Mouse (Mus musculus): Measurements from ENCODE around the gene Ipo8.

Gene Ipo8

GRCm38 (mm10) chr6:148830748-148831727 is at the start of gene Ipo8:
Ipo8 (minus strand) TSS chr6:148831467.
- peak; percentile 86 for DNase-seq (ENCODE audit: low spot score)

DNA sequence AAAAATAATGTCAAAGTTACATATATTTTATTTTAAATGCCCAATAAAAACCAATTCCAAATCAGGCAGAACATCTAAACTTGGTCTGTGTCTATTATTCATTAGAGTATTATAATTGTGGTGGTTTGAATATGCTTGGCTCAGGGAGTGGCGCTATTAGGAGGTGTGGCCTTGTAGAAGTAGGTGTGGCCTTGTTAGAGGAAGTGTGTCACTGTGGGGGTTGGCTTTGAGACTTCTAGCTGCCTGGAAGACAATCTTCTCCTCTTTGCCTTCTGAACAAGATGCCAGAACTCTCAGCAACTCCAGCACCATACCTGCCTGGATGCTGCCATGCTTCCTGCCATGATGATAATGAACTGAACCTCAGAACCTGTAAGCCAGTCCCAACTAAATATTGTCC is 42.6 kb upstream of the Ipo8 start:
- no peak for DNase-seq (ENCODE audit: low spot score)

- no peak for DNase-seq (ENCODE audit: low spot score)
Observed at GRCm38 (mm10) chr6:148845629-148846028, 14.4 kb upstream of the Ipo8 start.

GRCm38 (mm10) chr6:148841760-148842159 is 10.5 kb upstream of the Ipo8 start:
- no peak for DNase-seq (ENCODE audit: low spot score)

DNA sequence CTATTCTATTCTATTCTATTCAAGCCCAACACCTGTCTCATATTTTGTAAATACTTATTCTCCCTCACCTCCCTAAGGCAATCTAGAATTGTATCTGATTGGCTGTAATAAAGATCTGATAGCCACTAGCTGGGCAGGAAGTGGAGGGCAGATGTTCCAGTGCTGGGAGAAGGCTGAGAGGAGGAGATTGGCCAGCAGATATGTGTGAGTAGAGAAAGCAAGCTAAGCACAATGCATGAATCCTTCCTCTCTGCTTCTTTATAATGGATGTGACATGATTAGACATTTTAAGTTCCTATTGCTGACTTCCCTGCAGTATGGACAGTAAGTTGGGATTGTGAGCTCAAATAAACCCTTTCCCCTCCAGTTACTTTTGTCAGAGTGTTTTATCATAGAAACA is 7.2 kb upstream of the Ipo8 start:
- no peak for DNase-seq (ENCODE audit: low spot score)

GRCm38 (mm10) chr6:148831728-148832121 is 458 bp upstream of the Ipo8 start:
- DNase-seq (ENCODE audit: low spot score) = no peak

GRCm38 (mm10) chr6:148830355-148830747 is 916 bp downstream of the Ipo8 start:
- DNase-seq (ENCODE audit: low spot score) = no peak

GRCm38 (mm10) chr6:148826119-148826518 is 5.1 kb downstream of the Ipo8 start:
- DNase-seq (ENCODE audit: low spot score) = no peak

- DNase-seq (ENCODE audit: low spot score) = no peak
Observed at GRCm38 (mm10) chr6:148818624-148819343, 12.5 kb downstream of the Ipo8 start.

DNA sequence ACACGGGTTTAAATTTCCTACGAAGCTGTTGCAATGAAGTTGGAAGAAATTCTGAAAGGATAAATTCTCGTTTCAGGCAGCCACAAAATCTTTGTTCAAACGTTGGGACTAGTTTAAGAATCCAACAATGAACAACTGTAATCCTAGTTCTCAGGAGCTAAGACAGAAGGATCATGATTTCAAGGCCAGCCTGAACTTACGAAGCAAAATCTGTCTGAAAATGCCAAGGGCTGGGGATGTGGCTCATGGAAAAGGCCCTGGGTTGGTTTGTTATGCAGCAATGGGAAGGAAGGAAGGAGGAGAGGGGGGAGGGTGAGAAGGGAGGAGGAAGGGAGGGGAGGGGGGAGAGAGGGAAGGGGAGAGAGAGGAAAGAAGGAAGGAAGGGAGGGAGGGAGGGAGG is 14.5 kb downstream of the Ipo8 start:
- DNase-seq (ENCODE audit: low spot score) = no peak

GRCm38 (mm10) chr6:148811117-148811516 is 20.1 kb downstream of the Ipo8 start:
- no peak for DNase-seq (ENCODE audit: low spot score)

- no peak for DNase-seq (ENCODE audit: low spot score)
Observed at GRCm38 (mm10) chr6:148799773-148800172, 31.5 kb downstream of the Ipo8 start.

GRCm38 (mm10) chr6:148795145-148795544 is 36.1 kb downstream of the Ipo8 start:
- DNase-seq (ENCODE audit: low spot score) = no peak

GRCm38 (mm10) chr6:148789010-148789673 is 42.1 kb downstream of the Ipo8 start:
- no peak for DNase-seq (ENCODE audit: low spot score)

- no peak for DNase-seq (ENCODE audit: low spot score)
Observed at GRCm38 (mm10) chr6:148786186-148786585, 45.1 kb downstream of the Ipo8 start.

- DNase-seq (ENCODE audit: low spot score) = no peak
Observed at GRCm38 (mm10) chr6:148784418-148784817, 46.8 kb downstream of the Ipo8 start.

- no peak for DNase-seq (ENCODE audit: low spot score)
Observed at GRCm38 (mm10) chr6:148776236-148776635, 55.0 kb downstream of the Ipo8 start.

GRCm38 (mm10) chr6:148771423-148771822 is 59.8 kb downstream of the Ipo8 start:
- DNase-seq (ENCODE audit: low spot score) = no peak

DNA sequence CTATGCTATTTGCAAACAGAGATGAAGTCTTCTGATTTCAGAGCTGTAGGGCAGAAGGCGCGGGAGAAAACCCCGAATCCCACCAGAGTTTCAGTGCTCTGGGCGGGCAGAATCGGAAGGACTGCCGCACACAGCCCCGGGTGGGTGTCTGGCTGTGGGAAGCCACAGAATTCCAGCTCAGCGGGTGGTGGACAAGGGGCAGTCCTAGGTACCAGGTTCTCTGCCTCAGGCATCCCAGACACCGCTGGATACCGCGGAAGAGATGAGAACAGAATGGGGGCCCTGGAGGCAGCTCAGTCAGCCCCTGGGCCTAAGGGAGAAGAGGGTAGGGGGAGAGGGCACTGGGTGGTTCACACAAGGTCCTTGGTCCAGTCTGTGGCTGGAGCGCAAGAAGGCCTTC is 62.8 kb downstream of the Ipo8 start:
- no peak for DNase-seq (ENCODE audit: low spot score)

DNA sequence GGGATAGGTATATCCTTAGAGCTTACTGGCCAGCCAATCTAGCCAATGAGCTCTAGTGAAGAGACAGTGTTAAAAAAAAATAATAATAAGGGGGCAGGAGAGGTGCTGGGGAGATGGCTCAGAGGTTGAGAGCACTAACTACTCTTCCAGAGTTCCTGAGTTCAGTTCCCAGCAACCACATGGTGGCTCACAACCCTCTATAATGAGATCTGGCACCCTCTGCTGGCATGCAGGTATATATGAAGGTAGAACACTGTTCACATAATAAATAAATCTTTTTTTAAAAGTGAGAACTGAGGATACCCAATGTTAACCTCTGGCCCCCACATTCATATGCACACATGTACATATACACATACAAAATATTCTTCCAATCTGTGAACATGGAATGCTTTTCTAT is 64.0 kb downstream of the Ipo8 start:
- no peak for DNase-seq (ENCODE audit: low spot score)

GRCm38 (mm10) chr6:148761967-148762712 is 69.1 kb downstream of the Ipo8 start:
- no peak for DNase-seq (ENCODE audit: low spot score)

- DNase-seq (ENCODE audit: low spot score) = no peak
Observed at GRCm38 (mm10) chr6:148761475-148761874, 69.8 kb downstream of the Ipo8 start.
